Mouse (Mus musculus): ENCODE results near the gene Sept6. TPM values are rescaled to one million over a fixed set of nuclear protein-coding genes. Genes with fewer than 3 reads are reported as not detected.

Sept6 gene
- polyA plus RNA-seq, 1 experiment from 2014 or later = 5.0 TPM

DNA sequence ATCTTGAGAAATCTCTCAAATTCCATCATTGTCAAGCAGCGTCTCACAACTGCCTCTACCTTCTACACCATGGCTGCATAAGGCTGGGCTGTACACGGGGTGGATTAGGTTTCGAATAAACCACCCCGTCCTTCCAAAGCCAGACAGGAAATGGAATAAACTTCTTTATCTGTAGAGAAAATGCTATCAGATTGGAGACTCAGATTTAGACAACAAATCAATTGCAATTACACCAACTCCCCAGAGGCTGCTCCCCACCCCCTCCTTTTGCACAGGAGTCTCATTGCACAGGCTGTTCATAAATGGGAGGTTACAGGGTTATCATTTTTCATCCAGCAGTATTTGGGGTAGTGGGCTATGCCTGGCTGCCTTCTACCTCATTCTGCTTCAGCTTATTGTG, 3.7 kb downstream of the Sept6 start:
- Histone ChIP-seq H3K4me1 (replicated peaks) (no peaks in the 10 kb centered on the region), H3K4me2 (peak overlapping the region; percentile 73), H3K9me3 (replicated peaks) (no peaks in the 10 kb centered on the region), H3K36me3 (no peaks in the 10 kb centered on the region), H3K9ac (no peak overlapping the region), H3K27ac (no peak overlapping the region), H3K4me3 (replicated peaks) (no peak overlapping the region), H3K27me3 (no peaks in the 10 kb centered on the region)
- no peak for DNase-seq
- 54% methylated on average over 4 of the region's 4 CpGs for WGBS (ENCODE audit: insufficient replicate concordance)
- no peak for ATAC-seq (ENCODE audit: low read depth)

DNA sequence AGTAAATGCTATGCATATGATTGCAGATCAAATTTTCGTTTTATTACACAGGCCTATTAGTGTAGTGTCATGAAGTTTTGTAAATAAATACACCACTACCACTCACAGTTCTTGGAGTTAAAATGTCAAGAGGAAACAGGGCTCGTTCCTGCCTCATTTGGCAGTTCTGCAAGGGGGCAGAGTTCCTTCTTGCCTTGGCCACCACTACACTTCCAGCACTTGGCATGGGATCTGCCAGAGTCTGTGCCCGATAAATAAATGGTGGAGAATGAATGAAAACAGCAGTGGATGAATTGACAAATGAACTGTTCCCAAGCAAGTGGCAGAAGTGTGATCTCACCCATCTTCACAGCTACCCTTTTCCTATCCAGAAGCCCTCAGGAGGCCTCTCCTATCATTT, 6.6 kb downstream of the Sept6 start:
- no peak for ATAC-seq (ENCODE audit: low read depth)
- no peak overlapping the region for H3K27ac ChIP-seq
- 46% methylated on average over 3 of the region's 3 CpGs for WGBS (ENCODE audit: insufficient replicate concordance)

DNA sequence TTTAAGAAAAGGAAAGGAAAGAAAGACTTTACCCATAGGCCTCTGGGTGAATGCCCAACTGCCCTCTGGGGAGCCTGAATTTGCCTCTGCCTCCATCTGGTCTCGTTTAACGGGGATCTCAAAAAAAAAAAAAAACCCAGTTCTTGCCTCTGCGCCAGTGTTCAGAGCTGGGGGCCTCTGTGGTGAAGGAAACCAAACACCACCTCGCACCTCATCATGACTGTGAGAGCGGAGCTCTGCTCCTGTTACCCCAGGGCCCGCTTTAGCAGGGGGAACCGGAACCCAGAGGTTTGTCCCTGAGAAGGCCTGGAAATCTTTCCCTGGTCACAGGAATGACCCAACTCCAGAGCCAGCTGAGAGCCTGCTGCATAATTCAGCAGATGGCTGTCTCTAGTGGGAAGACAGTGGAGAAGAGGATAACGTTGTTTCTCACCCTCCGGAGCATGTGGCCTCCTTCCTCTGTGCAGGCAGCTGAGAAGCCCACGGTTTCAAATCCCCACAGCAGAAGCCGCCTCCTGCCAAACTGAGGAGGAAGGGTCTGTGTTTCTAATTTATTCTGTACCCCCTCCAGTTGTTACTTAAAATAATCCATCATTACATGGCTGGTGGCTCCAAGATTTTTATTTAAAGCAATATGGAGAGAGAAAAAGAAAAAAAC, 7.8 kb downstream of the Sept6 start:
- Histone ChIP-seq H3K4me1 (replicated peaks) (no peaks in the 10 kb centered on the region), H3K4me3 (replicated peaks) (no peak overlapping the region), H3K4me2 (no peak overlapping the region), H3K36me3 (no peaks in the 10 kb centered on the region), H3K27me3 (no peaks in the 10 kb centered on the region), H3K9ac (no peak overlapping the region), H3K27ac (no peak overlapping the region), H3K9me3 (replicated peaks) (no peaks in the 10 kb centered on the region)
- 42% methylated on average over 11 of the region's 11 CpGs for WGBS (ENCODE audit: insufficient replicate concordance)
- DNase-seq (no peak), ATAC-seq (ENCODE audit: low read depth) (no peak)

More for the DNA sequence above, 6.6 kb downstream of the Sept6 start:
- Histone ChIP-seq H3K4me3 (replicated peaks) (no peak overlapping the region), H3K27me3 (no peaks in the 10 kb centered on the region), H3K4me1 (replicated peaks) (no peaks in the 10 kb centered on the region), H3K9ac (no peak overlapping the region), H3K9me3 (replicated peaks) (no peaks in the 10 kb centered on the region), H3K36me3 (no peaks in the 10 kb centered on the region), H3K4me2 (no peak overlapping the region)
- DNase-seq = no peak

DNA sequence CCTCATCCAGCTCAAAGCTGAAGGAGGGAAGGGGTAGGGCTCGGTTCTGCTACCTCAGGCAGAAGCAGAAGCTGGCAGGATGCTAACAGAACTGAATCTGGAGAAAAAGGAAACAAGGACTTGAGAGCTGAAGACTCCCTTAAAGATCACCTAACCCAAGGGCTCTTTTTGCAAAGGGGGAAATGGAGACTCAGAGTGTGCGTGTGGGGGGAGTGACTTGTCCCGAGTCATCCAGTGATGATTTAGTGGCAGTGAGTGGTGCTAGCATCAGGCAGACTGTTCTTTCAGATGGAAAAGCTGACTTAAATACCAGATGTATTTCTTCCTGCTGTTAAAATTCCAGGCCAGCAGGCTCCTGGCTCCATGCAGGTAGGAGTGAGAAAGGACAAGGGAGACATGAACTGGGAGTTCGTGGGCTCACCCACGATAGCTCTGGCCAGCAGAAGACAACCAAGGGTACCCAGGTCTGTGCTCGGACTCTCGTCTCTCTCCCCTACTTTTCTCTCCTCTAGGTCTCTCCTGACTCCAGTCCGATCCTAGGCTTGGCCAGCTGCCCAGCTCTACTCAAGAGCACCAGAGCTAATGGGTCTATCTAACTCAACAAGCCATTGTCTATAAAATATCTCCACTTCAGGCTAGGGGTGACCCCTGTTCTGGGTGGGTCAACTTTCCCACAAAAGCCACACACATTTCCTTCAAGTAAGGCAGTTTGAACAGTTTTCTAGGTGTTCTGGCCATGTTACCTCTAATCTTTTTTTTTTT, 8.5 kb downstream of the Sept6 start:
- Histone ChIP-seq H3K9me3 (replicated peaks) (no peaks in the 10 kb centered on the region), H3K4me3 (replicated peaks) (no peak overlapping the region), H3K27ac (no peak overlapping the region), H3K9ac (no peak overlapping the region), H3K36me3 (no peaks in the 10 kb centered on the region), H3K4me1 (replicated peaks) (no peaks in the 10 kb centered on the region), H3K4me2 (no peak overlapping the region), H3K27me3 (no peaks in the 10 kb centered on the region)
- no peak for DNase-seq
- 51% methylated on average over 8 of the region's 8 CpGs for WGBS (ENCODE audit: insufficient replicate concordance)
- no peak for ATAC-seq (ENCODE audit: low read depth)

DNA sequence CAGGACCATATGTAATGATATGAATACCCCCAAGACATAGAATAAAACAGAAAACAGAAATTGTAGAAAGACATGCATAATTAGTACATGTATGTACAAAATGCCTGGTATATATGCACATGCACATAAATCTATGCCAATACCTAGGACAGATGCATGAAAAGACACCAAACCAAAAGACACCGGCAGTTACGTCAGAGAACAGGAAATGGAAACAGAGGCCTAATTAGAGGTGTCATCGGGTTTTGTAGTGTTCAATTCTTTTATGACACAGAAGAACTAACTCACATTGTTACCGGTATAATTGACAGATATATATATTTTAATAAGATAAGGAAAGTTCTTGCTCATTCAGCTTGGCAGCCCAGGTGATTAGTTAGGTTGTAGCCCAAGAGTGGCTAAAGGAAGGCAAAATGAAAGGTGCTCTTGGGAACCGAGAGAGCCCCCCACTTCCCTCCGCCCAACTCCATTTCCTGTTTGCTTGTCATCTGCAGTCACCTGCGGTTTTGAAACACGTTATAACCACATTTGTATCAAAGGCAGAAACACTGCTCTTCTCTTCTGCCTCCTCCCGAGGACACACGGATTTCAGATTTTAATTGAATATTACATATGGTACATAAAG, 10.9 kb downstream of the Sept6 start:
- H3K36me3 ChIP-seq = no peaks in the 10 kb centered on the region
- H3K4me2 ChIP-seq = no peak overlapping the region
- H3K9me3 ChIP-seq (replicated peaks) = no peaks in the 10 kb centered on the region
- H3K27ac ChIP-seq = no peak overlapping the region
- no peak overlapping the region for H3K9ac ChIP-seq
- H3K4me3 ChIP-seq (replicated peaks) = no peak overlapping the region
- 36% methylated on average over 10 of the region's 10 CpGs for WGBS (ENCODE audit: insufficient replicate concordance)
- H3K27me3 ChIP-seq = no peaks in the 10 kb centered on the region
- no peak for ATAC-seq (ENCODE audit: low read depth)
- no peaks in the 10 kb centered on the region for H3K4me1 ChIP-seq (replicated peaks)
- DNase-seq = no peak

DNA sequence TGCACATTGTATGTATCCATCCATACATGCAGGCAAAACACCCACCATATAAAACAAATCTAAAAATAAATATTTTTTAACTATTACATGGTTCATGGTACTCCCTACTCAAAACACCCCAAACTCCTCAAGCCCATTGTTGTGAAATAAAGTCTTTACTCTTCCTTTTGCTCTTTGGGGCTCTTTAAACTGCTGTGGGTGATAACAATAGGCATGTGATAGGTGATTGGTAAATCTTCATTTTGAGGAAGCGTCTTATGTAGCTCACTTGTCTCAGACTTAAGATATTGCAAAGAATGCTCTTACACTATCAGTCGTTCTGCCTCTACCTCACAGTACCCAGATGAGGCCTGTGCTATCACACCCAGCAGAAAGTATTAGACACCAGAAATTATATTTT, 13.7 kb downstream of the Sept6 start:
- no peak overlapping the region for H3K9ac ChIP-seq
- H3K27me3 ChIP-seq = no peaks in the 10 kb centered on the region
- no peak overlapping the region for H3K4me3 ChIP-seq (replicated peaks)
- no peak overlapping the region for H3K4me2 ChIP-seq
- no peaks in the 10 kb centered on the region for H3K36me3 ChIP-seq
- H3K4me1 ChIP-seq (replicated peaks) = no peaks in the 10 kb centered on the region
- H3K9me3 ChIP-seq (replicated peaks) = no peaks in the 10 kb centered on the region
- WGBS (ENCODE audit: insufficient replicate concordance) = 38% methylated on average over 2 of the region's 2 CpGs
- ATAC-seq (ENCODE audit: low read depth) (no peak), DNase-seq (no peak)
- no peak overlapping the region for H3K27ac ChIP-seq

DNA sequence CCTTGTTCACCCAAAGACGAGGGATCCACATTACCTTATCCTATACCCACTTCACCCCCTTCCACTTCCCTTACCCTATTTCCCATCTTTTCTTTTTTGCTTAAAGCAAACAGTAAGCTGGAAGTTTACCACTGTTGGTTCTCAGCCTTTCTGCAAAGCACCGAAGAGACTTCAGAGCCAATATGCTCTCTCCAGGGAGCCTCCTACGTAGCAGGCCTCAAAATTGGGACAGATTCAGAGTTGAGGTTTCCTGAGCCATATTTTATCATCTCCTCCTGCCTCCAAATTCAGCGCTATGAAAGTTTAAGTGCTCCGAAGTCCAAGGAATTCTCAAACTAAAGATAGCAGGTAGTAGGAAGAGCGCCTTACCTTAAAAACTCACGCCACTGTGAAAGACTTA, 14.6 kb downstream of the Sept6 start:
- no peaks in the 10 kb centered on the region for H3K36me3 ChIP-seq
- no peaks in the 10 kb centered on the region for H3K9me3 ChIP-seq (replicated peaks)
- no peak overlapping the region for H3K9ac ChIP-seq
- H3K27ac ChIP-seq = no peak overlapping the region
- ATAC-seq (ENCODE audit: low read depth) (no peak), DNase-seq (no peak)
- no peaks in the 10 kb centered on the region for H3K27me3 ChIP-seq
- WGBS (ENCODE audit: insufficient replicate concordance) = 68% methylated on average over 7 of the region's 7 CpGs
- no peak overlapping the region for H3K4me2 ChIP-seq
- no peaks in the 10 kb centered on the region for H3K4me1 ChIP-seq (replicated peaks)
- H3K4me3 ChIP-seq (replicated peaks) = no peak overlapping the region

DNA sequence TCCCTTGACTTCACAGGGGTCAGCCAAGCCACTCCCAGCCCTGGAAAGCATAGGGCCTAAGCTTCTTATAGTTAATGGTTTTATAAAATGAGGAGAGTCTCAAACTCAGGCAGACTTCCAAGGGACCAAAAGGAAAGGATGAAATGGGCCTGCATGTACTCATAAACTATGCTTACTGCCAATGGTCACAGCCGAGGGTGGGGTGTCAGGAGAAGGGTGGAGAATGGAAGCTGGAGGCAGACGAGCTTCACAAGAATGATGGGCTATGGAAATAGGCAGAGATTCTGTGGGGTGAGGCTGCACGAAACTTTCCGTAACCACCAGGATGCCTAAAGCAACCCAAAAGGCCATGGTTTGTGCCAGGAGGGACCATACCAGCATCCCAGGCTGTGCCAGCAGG, 15.3 kb downstream of the Sept6 start:
- H3K27ac ChIP-seq = no peak overlapping the region
- H3K4me1 ChIP-seq (replicated peaks) = no peaks in the 10 kb centered on the region
- H3K9me3 ChIP-seq (replicated peaks) = no peaks in the 10 kb centered on the region
- DNase-seq (no peak), ATAC-seq (ENCODE audit: low read depth) (no peak)
- H3K27me3 ChIP-seq = no peaks in the 10 kb centered on the region
- H3K4me3 ChIP-seq (replicated peaks) = no peak overlapping the region
- H3K36me3 ChIP-seq = no peaks in the 10 kb centered on the region
- no peak overlapping the region for H3K4me2 ChIP-seq
- no peak overlapping the region for H3K9ac ChIP-seq
- 80% methylated on average over 4 of the region's 4 CpGs for WGBS (ENCODE audit: insufficient replicate concordance)

DNA sequence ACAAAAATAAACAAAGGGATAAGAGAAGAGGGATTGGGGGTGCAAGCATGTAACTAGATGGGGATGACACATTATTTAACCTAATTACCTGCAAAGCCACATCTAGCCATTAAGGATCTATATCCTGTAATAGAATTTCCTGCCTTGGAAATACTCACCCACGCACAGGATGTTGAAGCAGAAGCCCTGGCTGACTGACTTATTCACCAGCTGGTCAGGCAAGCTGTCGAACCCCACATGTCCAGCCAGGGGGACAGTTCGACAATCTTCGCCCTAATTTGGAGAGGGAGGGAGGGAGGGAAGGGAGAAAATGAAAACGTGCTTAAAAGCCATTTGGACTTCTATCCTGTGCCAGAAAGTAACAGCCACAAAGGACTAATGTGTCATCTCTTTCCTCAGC, 16.7 kb downstream of the Sept6 start:
- H3K27me3 ChIP-seq = no peaks in the 10 kb centered on the region
- ATAC-seq (ENCODE audit: low read depth) (no peak), DNase-seq (no peak)
- WGBS (ENCODE audit: insufficient replicate concordance) = 55% methylated on average over 5 of the region's 5 CpGs
- H3K9me3 ChIP-seq (replicated peaks) = no peaks in the 10 kb centered on the region
- no peaks in the 10 kb centered on the region for H3K4me1 ChIP-seq (replicated peaks)
- no peak overlapping the region for H3K4me2 ChIP-seq
- H3K9ac ChIP-seq = no peak overlapping the region
- H3K27ac ChIP-seq = no peak overlapping the region
- no peak overlapping the region for H3K4me3 ChIP-seq (replicated peaks)
- H3K36me3 ChIP-seq = no peaks in the 10 kb centered on the region

DNA sequence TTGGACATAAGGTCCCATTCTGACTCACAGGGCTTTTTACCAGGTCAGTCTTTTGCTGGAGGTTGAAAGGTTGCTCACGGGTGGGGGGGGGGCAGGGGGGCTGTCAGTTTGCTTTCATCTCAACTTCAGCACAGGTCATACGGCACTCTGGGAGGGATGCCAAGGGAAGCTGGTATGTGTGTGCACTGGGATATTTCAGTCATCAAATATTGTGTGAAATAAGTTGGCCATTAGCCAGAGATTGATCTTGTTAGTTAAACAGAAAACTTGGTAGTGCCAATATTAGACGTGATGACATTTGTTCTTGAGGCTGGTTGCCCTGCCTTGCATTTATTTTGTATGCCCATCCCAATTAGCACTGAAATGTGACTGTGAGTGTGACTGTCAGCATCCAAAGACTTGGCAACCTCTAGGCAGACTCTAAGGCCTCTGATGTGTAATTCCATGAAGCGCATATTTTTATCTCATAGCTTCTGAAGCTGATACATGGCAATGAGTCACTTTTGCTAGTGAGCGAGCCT, 18.6 kb downstream of the Sept6 start:
- DNase-seq (no peak), ATAC-seq (ENCODE audit: low read depth) (no peak)
- H3K4me3 ChIP-seq (replicated peaks) = no peak overlapping the region
- no peaks in the 10 kb centered on the region for H3K4me1 ChIP-seq (replicated peaks)
- H3K36me3 ChIP-seq = no peaks in the 10 kb centered on the region
- WGBS (ENCODE audit: insufficient replicate concordance) = 69% methylated on average over 5 of the region's 5 CpGs
- no peaks in the 10 kb centered on the region for H3K27me3 ChIP-seq
- no peak overlapping the region for H3K4me2 ChIP-seq
- no peak overlapping the region for H3K9ac ChIP-seq
- H3K9me3 ChIP-seq (replicated peaks) = no peaks in the 10 kb centered on the region
- H3K27ac ChIP-seq = no peak overlapping the region

DNA sequence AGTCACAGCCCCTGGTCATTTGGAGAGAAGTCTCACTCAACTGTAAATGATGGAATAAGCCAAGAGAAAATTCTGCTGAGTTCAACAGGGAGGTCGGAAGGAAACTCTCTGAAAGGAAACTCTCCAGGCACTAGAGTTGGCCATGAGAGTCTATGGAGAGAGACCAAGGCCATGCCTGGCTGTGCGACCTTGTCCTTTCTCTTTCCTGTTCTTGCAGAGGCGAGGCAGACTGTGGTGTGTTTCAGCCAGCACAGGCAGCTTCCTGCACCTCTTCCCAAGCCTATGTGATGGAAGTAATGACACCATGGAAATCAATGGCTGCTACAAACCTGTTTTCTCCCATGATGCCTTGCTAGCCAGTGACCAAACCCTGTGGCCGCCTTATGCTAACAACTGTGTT, 20.4 kb downstream of the Sept6 start:
- Histone ChIP-seq H3K4me3 (replicated peaks) (no peak overlapping the region), H3K9ac (no peak overlapping the region), H3K36me3 (no peaks in the 10 kb centered on the region), H3K4me2 (no peak overlapping the region), H3K27me3 (no peaks in the 10 kb centered on the region), H3K4me1 (replicated peaks) (no peaks in the 10 kb centered on the region), H3K9me3 (replicated peaks) (no peaks in the 10 kb centered on the region), H3K27ac (no peak overlapping the region)
- WGBS (ENCODE audit: insufficient replicate concordance) = 64% methylated on average over 4 of the region's 4 CpGs
- DNase-seq (no peak), ATAC-seq (ENCODE audit: low read depth) (no peak)

All from liver, embryonic 13.5 days (tissue).